Mouse (Mus musculus): ENCODE measurements around the gene Tfcp2. TPM values are rescaled to one million over a fixed set of nuclear protein-coding genes. Genes with fewer than 3 reads are reported as not detected.
"Not testable (repeated sequence)": the region's sequence is repeated elsewhere in the genome, so short reads cannot be mapped to it uniquely, and the experiment has no call there.

The Tfcp2 gene
- polyA plus RNA-seq, 1 experiment = 14.2 TPM

DNA sequence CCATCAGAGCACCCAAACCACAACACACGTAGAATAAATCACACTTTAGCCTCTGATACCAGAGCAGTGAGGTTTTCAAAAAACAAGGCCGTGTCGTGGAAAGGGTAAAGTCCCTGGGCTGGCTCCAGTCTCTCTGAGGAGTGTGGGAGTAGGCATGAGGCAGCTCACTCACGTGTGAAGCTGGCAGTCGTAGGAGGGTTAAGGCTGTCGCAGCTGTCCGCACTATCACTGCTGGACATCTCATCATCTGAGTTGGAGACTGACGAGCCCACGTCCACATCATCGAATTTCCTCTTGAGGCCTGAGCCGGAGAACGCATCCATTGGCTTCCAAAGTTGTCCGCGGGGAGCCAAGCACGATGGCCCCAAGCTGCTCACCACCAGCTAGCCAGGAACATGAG, 62.5 kb downstream of the Tfcp2 start:
- Histone ChIP-seq H3K9ac (ENCODE audit: low read depth, poor library complexity, severe bottlenecking) (no peak overlapping the region), H3K36me3 (ENCODE audit: control insufficient read depth, insufficient read depth, low read length, poor library complexity, severe bottlenecking) (no peaks in the 10 kb centered on the region), H3K9me3 (replicated peaks; ENCODE audit: control insufficient read depth, insufficient read depth, low read length, poor library complexity, severe bottlenecking) (no peaks in the 10 kb centered on the region), H3K4me3 (ENCODE audit: low read depth, low read length) (no peak overlapping the region), H3K27me3 (ENCODE audit: control insufficient read depth, insufficient read depth, low read length, poor library complexity, severe bottlenecking) (no peaks in the 10 kb centered on the region), H3K27ac (ENCODE audit: insufficient read depth, low read length) (no peak overlapping the region), H3K4me1 (ENCODE audit: control insufficient read depth, insufficient read depth, low read length) (no peaks in the 10 kb centered on the region)
- TF ChIP-seq POLR2A (IDR thresholded peaks at IDR 0.05; ENCODE audit: insufficient read depth, low read length) (no peak), CTCF (IDR thresholded peaks at IDR 0.05; ENCODE audit: low read depth, low read length) (no peak), EP300 (IDR thresholded peaks at IDR 0.05; ENCODE audit: insufficient read depth, low read depth, low read length) (no peak)

DNA sequence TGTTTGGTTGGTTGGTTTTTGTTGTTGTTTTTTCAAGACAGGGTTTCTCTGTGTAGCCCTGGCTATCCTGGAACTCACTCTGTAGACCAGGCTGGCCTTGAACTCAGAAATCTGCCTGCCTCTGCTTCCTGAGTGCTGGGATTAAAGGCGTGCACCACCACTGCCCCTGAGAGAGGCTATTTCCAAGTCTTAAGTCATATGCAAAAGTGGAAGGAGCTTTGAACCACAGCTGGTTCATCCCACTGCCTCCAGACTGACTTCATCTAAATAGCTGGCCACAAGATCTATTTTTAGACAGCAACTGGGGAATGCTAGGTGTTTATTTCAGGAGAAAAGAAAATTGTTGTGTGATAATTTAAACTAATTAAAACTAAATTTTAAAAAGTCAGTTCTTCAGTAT, 63.5 kb downstream of the Tfcp2 start:
- H3K27me3 ChIP-seq (ENCODE audit: control insufficient read depth, insufficient read depth, low read length, poor library complexity, severe bottlenecking); H3K36me3 ChIP-seq (ENCODE audit: control insufficient read depth, insufficient read depth, low read length, poor library complexity, severe bottlenecking); H3K9me3 ChIP-seq (replicated peaks; ENCODE audit: control insufficient read depth, insufficient read depth, low read length, poor library complexity, severe bottlenecking); H3K27ac ChIP-seq (ENCODE audit: insufficient read depth, low read length); H3K9ac ChIP-seq (ENCODE audit: low read depth, poor library complexity, severe bottlenecking); H3K4me3 ChIP-seq (ENCODE audit: low read depth, low read length); H3K4me1 ChIP-seq (ENCODE audit: control insufficient read depth, insufficient read depth, low read length): not testable (repeated sequence)

DNA sequence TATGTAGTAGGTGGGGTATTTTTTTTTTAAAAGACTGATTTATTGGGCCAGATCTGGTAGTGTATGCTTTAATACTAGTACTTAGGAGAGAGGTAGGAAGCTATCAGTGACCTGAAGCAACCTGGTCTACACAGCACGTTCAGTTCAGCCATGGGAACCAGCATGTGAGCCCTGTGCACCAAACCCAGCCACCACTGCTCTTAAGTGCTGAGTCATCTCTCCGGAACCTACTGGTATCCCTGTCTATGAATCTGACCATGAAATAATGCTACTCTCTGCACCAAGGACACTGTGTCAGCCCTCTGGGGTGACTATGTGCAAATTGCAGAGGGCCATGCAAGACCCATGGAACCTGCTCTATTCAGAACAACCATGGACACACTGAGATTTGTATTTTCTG, 64.8 kb downstream of the Tfcp2 start:
- no peaks in the 10 kb centered on the region; the same call in 1 of the 2 replicates for H3K36me3 ChIP-seq (ENCODE audit: control insufficient read depth, insufficient read depth, low read length, poor library complexity, severe bottlenecking)
- no peaks in the 10 kb centered on the region for H3K4me1 ChIP-seq (ENCODE audit: control insufficient read depth, insufficient read depth, low read length)
- no peak overlapping the region for H3K9ac ChIP-seq (ENCODE audit: low read depth, poor library complexity, severe bottlenecking)
- no peak overlapping the region for H3K27ac ChIP-seq (ENCODE audit: insufficient read depth, low read length)
- no peak overlapping the region for H3K4me3 ChIP-seq (ENCODE audit: low read depth, low read length)
- H3K9me3 ChIP-seq (replicated peaks; ENCODE audit: control insufficient read depth, insufficient read depth, low read length, poor library complexity, severe bottlenecking) = no peaks in the 10 kb centered on the region
- H3K27me3 ChIP-seq (ENCODE audit: control insufficient read depth, insufficient read depth, low read length, poor library complexity, severe bottlenecking) = no peaks in the 10 kb centered on the region
- TF ChIP-seq EP300 (IDR thresholded peaks at IDR 0.05; ENCODE audit: insufficient read depth, low read depth, low read length) = no peak
- TF ChIP-seq POLR2A (IDR thresholded peaks at IDR 0.05; ENCODE audit: insufficient read depth, low read length) = no peak
- no peak for TF ChIP-seq CTCF (IDR thresholded peaks at IDR 0.05; ENCODE audit: low read depth, low read length)

DNA sequence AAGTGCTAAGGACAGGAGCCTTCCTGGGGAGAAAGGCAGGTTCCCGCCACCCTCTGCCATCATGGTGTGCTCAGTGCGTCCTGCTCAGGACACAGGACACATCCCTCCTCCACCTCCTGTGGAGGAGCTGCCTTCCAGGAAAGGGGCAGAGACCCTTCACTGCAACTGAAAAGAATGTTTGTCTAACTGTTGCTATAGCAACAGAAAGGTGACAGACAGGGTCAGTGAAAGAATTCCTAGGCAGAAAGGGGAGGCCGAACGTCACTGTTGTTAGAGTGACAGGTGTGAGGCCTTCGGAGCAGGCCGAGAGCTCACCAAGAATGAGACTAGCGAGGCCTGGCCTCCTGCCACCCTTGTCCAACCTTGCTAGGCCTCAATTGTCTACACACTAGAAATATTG, 65.4 kb downstream of the Tfcp2 start:
- no peak overlapping the region for H3K27ac ChIP-seq (ENCODE audit: insufficient read depth, low read length)
- H3K36me3 ChIP-seq (ENCODE audit: control insufficient read depth, insufficient read depth, low read length, poor library complexity, severe bottlenecking) = no peaks in the 10 kb centered on the region; the same call in 1 of the 2 replicates
- no peaks in the 10 kb centered on the region for H3K4me1 ChIP-seq (ENCODE audit: control insufficient read depth, insufficient read depth, low read length)

DNA sequence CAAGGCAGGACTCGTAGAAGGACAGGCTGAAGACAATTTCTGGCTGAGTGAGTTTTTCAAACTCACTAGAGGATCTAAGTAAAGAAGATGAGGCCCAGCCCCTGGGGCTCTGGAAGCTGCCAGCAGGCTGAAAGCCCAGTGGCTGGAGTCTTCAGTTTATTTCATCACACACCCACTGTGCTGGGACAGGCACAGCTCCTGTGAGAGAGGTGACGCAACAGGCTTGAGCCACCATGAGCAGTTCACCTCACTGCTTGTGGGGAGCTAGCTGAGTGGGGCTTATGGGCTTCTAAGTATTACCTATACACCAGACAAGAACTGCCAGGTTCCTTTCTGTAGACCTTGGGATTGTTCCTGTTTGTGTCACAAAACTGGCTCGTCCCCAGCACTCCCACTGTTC, 66.2 kb downstream of the Tfcp2 start:
- Histone ChIP-seq H3K4me3 (ENCODE audit: low read depth, low read length) (no peak overlapping the region), H3K36me3 (ENCODE audit: control insufficient read depth, insufficient read depth, low read length, poor library complexity, severe bottlenecking) (no peaks in the 10 kb centered on the region; the same call in 1 of the 2 replicates), H3K4me1 (ENCODE audit: control insufficient read depth, insufficient read depth, low read length) (no peaks in the 10 kb centered on the region), H3K9me3 (replicated peaks; ENCODE audit: control insufficient read depth, insufficient read depth, low read length, poor library complexity, severe bottlenecking) (no peaks in the 10 kb centered on the region), H3K27me3 (ENCODE audit: control insufficient read depth, insufficient read depth, low read length, poor library complexity, severe bottlenecking) (no peaks in the 10 kb centered on the region), H3K27ac (ENCODE audit: insufficient read depth, low read length) (no peak overlapping the region), H3K9ac (ENCODE audit: low read depth, poor library complexity, severe bottlenecking) (no peak overlapping the region)
- TF ChIP-seq POLR2A (IDR thresholded peaks at IDR 0.05; ENCODE audit: insufficient read depth, low read length) (no peak), EP300 (IDR thresholded peaks at IDR 0.05; ENCODE audit: insufficient read depth, low read depth, low read length) (no peak), CTCF (IDR thresholded peaks at IDR 0.05; ENCODE audit: low read depth, low read length) (no peak)

More for the DNA sequence above, 65.4 kb downstream of the Tfcp2 start:
- TF ChIP-seq EP300 (IDR thresholded peaks at IDR 0.05; ENCODE audit: insufficient read depth, low read depth, low read length) (no peak), POLR2A (IDR thresholded peaks at IDR 0.05; ENCODE audit: insufficient read depth, low read length) (no peak), CTCF (IDR thresholded peaks at IDR 0.05; ENCODE audit: low read depth, low read length) (no peak)
- Histone ChIP-seq H3K9ac (ENCODE audit: low read depth, poor library complexity, severe bottlenecking) (no peak overlapping the region), H3K27me3 (ENCODE audit: control insufficient read depth, insufficient read depth, low read length, poor library complexity, severe bottlenecking) (no peaks in the 10 kb centered on the region), H3K9me3 (replicated peaks; ENCODE audit: control insufficient read depth, insufficient read depth, low read length, poor library complexity, severe bottlenecking) (no peaks in the 10 kb centered on the region), H3K4me3 (ENCODE audit: low read depth, low read length) (no peak overlapping the region)

DNA sequence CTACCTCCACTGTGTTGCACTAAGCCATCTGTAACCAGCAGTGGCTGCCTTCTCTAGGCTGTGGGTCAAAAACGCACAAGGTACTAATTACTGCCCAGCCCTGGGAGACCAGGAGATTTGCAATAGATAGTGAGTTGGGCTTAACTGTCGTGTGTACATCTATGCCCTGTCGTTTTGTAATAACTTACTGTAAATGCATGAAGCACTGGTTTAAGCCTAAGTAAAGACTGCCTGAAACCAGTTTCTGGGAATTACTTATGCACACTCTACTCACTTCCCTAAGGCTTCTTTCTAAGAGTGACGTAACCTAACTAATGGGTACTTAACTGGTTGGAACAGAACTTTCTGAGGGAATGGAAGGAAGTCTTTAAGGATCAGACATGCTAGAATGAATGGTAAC, 72.9 kb downstream of the Tfcp2 start:
- Histone ChIP-seq H3K4me1 (ENCODE audit: control insufficient read depth, insufficient read depth, low read length) (peaks cover 5% of the 10 kb centered on the region), H3K4me3 (ENCODE audit: low read depth, low read length) (no peak overlapping the region), H3K9ac (ENCODE audit: low read depth, poor library complexity, severe bottlenecking) (no peak overlapping the region), H3K9me3 (replicated peaks; ENCODE audit: control insufficient read depth, insufficient read depth, low read length, poor library complexity, severe bottlenecking) (no peaks in the 10 kb centered on the region), H3K36me3 (ENCODE audit: control insufficient read depth, insufficient read depth, low read length, poor library complexity, severe bottlenecking) (no peaks in the 10 kb centered on the region; the same call in 1 of the 2 replicates), H3K27ac (ENCODE audit: insufficient read depth, low read length) (no peak overlapping the region), H3K27me3 (ENCODE audit: control insufficient read depth, insufficient read depth, low read length, poor library complexity, severe bottlenecking) (no peaks in the 10 kb centered on the region)
- TF ChIP-seq EP300 (IDR thresholded peaks at IDR 0.05; ENCODE audit: insufficient read depth, low read depth, low read length) (no peak), POLR2A (IDR thresholded peaks at IDR 0.05; ENCODE audit: insufficient read depth, low read length) (no peak), CTCF (IDR thresholded peaks at IDR 0.05; ENCODE audit: low read depth, low read length) (no peak)

Measured in ES-Bruce4 (cell line).